Mouse (Mus musculus): Measurements from ENCODE around the gene Gm20075. TPM values are rescaled to one million over a fixed set of nuclear protein-coding genes. Genes with fewer than 3 reads are reported as not detected.

The Gm20075 gene
- 10 to 100 TPM; 18.6 to 28.7 TPM for polyA plus RNA-seq (2017; shearing (Covaris generic))

GRCm38 (mm10) chr13:96081276-96081675 lies at the start of gene Gm20075:
Gm20075 (minus strand) TSS chr13:96081376.

GRCm38 (mm10) chr13:96081754-96082153 lies 578 bp upstream of the Gm20075 start, which contains the start of gene Gm17190:
Gm17190 (plus strand) TSS chr13:96082054.

Other genes starting within 250 kb of the Gm20075 start
- gene Iqgap2, start 189.5 kb downstream of the Gm20075 start, polyA plus RNA-seq (2017; shearing (Covaris generic)), result 10 to 100 TPM; 25.9 to 42.2 TPM
- not detected for gene Gm17190, start 678 bp upstream of the Gm20075 start, polyA plus RNA-seq (2017; shearing (Covaris generic))
- 1 to 10 TPM; 4.4 to 5.8 TPM for gene Sv2c, start 51.2 kb upstream of the Gm20075 start, polyA plus RNA-seq (2017; shearing (Covaris generic))